Mouse (Mus musculus) bone marrow macrophage, adult 2 months (primary cell): ENCODE results near the gene Mrpl47.

Experiments used
- CTCF ChIP-seq: IDR thresholded peaks from 2 replicates; pipeline ENCODE4 v1.5.1; 2012; ENCODE audit warnings: low read depth, mild to moderate bottlenecking, low read length, moderate library complexity
- POLR2A ChIP-seq: IDR thresholded peaks from 2 replicates; pipeline ENCODE4 v1.6.1; 2012; ENCODE audit warnings: mild to moderate bottlenecking, low read depth, low read length, borderline replicate concordance

DNA sequence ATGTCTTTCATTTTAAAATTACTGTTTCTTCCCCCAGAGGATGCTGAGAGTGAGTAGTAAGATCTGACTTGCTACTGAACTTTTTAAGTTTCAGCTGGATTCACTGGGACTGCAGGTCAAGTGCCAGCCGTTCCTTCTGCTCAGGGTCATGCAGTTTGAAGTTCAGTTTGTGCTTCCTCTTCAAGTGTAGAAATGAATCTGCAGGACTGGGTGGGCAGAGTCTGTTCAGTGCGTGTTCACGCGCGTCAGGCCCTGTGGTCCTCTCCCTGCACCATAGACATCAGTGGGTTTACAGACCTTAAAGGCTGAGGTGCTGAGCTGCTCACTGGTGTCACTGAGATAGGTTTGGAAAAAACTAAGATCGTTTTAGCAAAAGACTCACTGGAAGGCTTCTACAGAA lies 7.6 kb upstream of the Mrpl47 start:
- TF ChIP-seq POLR2A (no peak), CTCF (no peak)
